9 mouse cellular contexts compared by ENCODE assay signal in genomic region chr10:77007433-77008108, GRCm38 (mm10). TPM values are rescaled to one million over a fixed set of nuclear protein-coding genes. Genes with fewer than 3 reads are reported as not detected.
A peak's percentile ranks its signal among the peaks of the same experiment; 100 is the strongest.
DNase-seq lines count a peak whose midpoint lies in the region; ATAC-seq lines count a peak whose summit lies in the region.
"Had no signal": no experiment of that assay in that cellular context is flagged by ENCODE, and none has a peak within 500 bp of the region (broad histone marks: within the 10 kb centered on the region; RNA-seq: fewer than 3 reads in every experiment).

No protein-coding gene starts in this region.

- H3K9me3 ChIP-seq in midbrain, embryonic 14.5 days (ENCODE audit: control insufficient read depth, low read length), result no peaks in the 10 kb centered on the region
- H3K9me3 ChIP-seq: lung, embryonic 15.5 days had no signal

- peaks cover 11% of the 10 kb centered on the region for H3K4me1 ChIP-seq in midbrain, embryonic 14.5 days (ENCODE audit: control insufficient read depth, insufficient read depth, low read length)

- peak overlapping the region; percentile 77 for H3K27ac ChIP-seq in midbrain, embryonic 14.5 days (replicated peaks; ENCODE audit: low read depth, low read length)
- H3K27ac ChIP-seq: lung, embryonic 15.5 days had no signal

- WGBS in midbrain, embryonic 14.5 days, result 27% methylated on average over 8 of the region's 8 CpGs

- H3K27me3 ChIP-seq in midbrain, embryonic 14.5 days (ENCODE audit: control insufficient read depth, insufficient read depth, low read length), result no peaks in the 10 kb centered on the region
- H3K27me3 ChIP-seq: lung, embryonic 15.5 days had no signal

- H3K4me2 ChIP-seq in midbrain, embryonic 14.5 days (ENCODE audit: low read length), result no peak overlapping the region
- H3K4me2 ChIP-seq: lung, embryonic 15.5 days had no signal

- intact Hi-C loops in left cerebral cortex, postnatal 25 days (cut with DNase I), result no loop called here

- H3K36me3 ChIP-seq in midbrain, embryonic 14.5 days (ENCODE audit: control insufficient read depth, insufficient read depth, low read length), result no peaks in the 10 kb centered on the region
- H3K36me3 ChIP-seq: lung, embryonic 15.5 days had no signal

- no peak for ATAC-seq in midbrain, embryonic 14.5 days (ENCODE audit: low FRiP score, low TSS enrichment)

- H3K4me3 ChIP-seq in midbrain, embryonic 14.5 days (replicated peaks; ENCODE audit: low read depth, low read length), result no peak overlapping the region
- H3K4me3 ChIP-seq: lung, embryonic 15.5 days had no signal

- H3K9ac ChIP-seq in midbrain, embryonic 14.5 days (replicated peaks; ENCODE audit: low read length), result no peak overlapping the region
- H3K9ac ChIP-seq: lung, embryonic 15.5 days had no signal

- DNase-seq in adrenal gland, adult 2 months, result peak; percentile 47
- no peak for DNase-seq in adrenal gland, postnatal 14 days
- DNase-seq in embryo, embryonic 11 days, result peak; percentile 77
- DNase-seq in kidney, adult 9 months, result peak; percentile 78
- peak; percentile 29 for DNase-seq in midbrain, embryonic 14.5 days
- DNase-seq in spleen, adult 12 weeks (ENCODE audit: low spot score), result no peak
- DNase-seq in spleen, adult 18-20 months, result no peak
- no peak for DNase-seq in left cerebral cortex, postnatal 25 days (ENCODE audit: low spot score in 2 of 2)

RNA-seq across cellular contexts. Expression of gene Slc19a1, which starts 24.5 kb away (rescaled TPM):
- total RNA-seq in adrenal gland, adult 2 months (2021), result 10 to 100 TPM; 17.4 to 24.1 TPM
- 103 and 105 TPM in 2 replicates for polyA plus RNA-seq in adrenal gland, adult 2 months (2012; rRNA removed)
- total RNA-seq in adrenal gland, postnatal 14 days (2021), result 21.3 and 24.2 TPM in 2 replicates
- polyA plus RNA-seq in midbrain, embryonic 14.5 days (2014; fragmentation: Nextera tagmentation; extraction: Ambion mirVana), result 33.5 and 37.5 TPM in 2 replicates
- 10 to 100 TPM; 23.3 to 26.3 TPM for total RNA-seq in left cerebral cortex, postnatal 25 days (2021)

RNA-seq across cellular contexts. Expression of gene Pcbp3, which starts 45.9 kb away (rescaled TPM):
- 10 to 100 TPM; 30.2 to 40.3 TPM for total RNA-seq in adrenal gland, adult 2 months (2021)
- polyA plus RNA-seq in adrenal gland, adult 2 months (2012; rRNA removed), result 22.9 and 25.6 TPM in 2 replicates
- total RNA-seq in adrenal gland, postnatal 14 days (2021), result 32.3 and 33.7 TPM in 2 replicates
- polyA plus RNA-seq in midbrain, embryonic 14.5 days (2014; fragmentation: Nextera tagmentation; extraction: Ambion mirVana), result 37.3 and 43.3 TPM in 2 replicates
- 10 to 100 TPM; 67.2 to 72.4 TPM for total RNA-seq in left cerebral cortex, postnatal 25 days (2021)

Comparison
In these comparisons a context has a peak if more than half of its experiments do, and no peak if none do; other contexts are left out.
1. DNase-seq: peak in adrenal gland, adult 2 months (single experiment), embryo, embryonic 11 days (single experiment), kidney, adult 9 months (single experiment) and midbrain, embryonic 14.5 days (single experiment); none in adrenal gland, postnatal 14 days (single experiment), spleen, adult 12 weeks (single experiment), spleen, adult 18-20 months (0 of 2) and left cerebral cortex, postnatal 25 days (0 of 2).